Mouse (Mus musculus) bone marrow macrophage, adult 2 months (primary cell): ENCODE measurements around the gene Tmem184a. TPM values are rescaled to one million over a fixed set of nuclear protein-coding genes. Genes with fewer than 3 reads are reported as not detected.

Experiments
- H3K27ac ChIP-seq: 2 replicates; pipeline ENCODE4 v1.5.1; 2012; ENCODE audit warnings: low read depth, low read length; ENCODE audit not compliant: insufficient read depth
- H3K4me1 ChIP-seq: 2 replicates; pipeline ENCODE4 v1.6.1; 2012; ENCODE audit warnings: low read length; ENCODE audit not compliant: control insufficient read depth, insufficient read depth
- H3K4me3 ChIP-seq: 2 replicates; pipeline ENCODE4 v1.5.1; 2012; ENCODE audit warnings: mild to moderate bottlenecking, low read length, moderate library complexity; ENCODE audit not compliant: insufficient read depth
- CTCF ChIP-seq: IDR thresholded peaks from 2 replicates; pipeline ENCODE4 v1.5.1; 2012; ENCODE audit warnings: low read depth, mild to moderate bottlenecking, low read length, moderate library complexity
- POLR2A ChIP-seq: IDR thresholded peaks from 2 replicates; pipeline ENCODE4 v1.6.1; 2012; ENCODE audit warnings: mild to moderate bottlenecking, low read depth, low read length, borderline replicate concordance
- polyA plus RNA-seq: library from polyadenylated mRNA; stranded (reverse); fragments of >200 nt; gene quantifications from 2 replicates; pipeline ENCODE4 v1.2.4, GENCODE M21; 2012; ENCODE audit not compliant: missing spikeins, insufficient read depth, insufficient read length

Tmem184a gene
- polyA plus RNA-seq, 1 experiment: not detected

DNA sequence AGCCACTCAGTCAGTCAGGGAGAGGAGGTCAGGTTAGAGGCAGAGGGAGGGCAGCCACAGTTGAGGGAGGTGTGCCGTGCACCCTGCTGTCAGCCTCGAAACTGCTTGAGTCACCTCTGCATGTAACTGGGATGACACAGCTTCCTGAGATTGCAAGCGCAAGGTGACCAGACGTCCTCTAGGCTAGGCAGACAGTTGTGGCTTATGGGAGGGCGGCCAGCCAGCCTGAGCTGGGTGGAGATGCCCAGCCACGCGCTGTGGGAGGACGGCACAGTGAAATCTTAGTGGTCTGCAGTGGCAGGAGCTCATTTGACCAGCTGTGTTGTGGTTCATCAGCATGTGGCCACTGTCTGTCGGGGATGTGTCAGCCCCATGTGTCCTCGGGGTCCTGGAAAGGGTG is 24.8 kb downstream of the Tmem184a start:
- no peak overlapping the region for H3K4me3 ChIP-seq
- no peak overlapping the region for H3K27ac ChIP-seq
- H3K4me1 ChIP-seq: peaks cover 47% of the 10 kb centered on the region
- no peak for TF ChIP-seq POLR2A
- no peak for TF ChIP-seq CTCF

DNA sequence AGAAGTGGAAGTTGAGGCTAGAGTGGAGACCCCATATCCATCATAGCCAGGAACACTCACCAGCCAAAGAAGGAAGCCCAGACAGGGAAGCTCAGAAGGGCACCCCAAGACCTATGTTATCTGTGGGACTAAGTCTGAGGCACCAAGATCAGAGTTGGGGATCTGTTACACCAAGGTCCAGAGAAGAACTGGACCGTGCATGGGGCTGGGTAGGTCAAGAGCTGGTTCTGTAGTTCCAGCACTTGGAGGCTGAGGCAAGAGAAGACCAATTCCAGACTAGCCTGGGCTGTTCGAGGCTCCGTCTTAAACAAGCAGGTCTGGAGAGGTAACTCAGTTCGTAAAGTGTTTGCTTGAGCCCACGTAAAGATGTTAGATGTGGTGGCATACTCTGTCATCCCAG is 25.6 kb downstream of the Tmem184a start:
- Histone ChIP-seq H3K4me1 (peaks cover 53% of the 10 kb centered on the region), H3K4me3 (peak overlapping the region; percentile 42), H3K27ac (peak overlapping the region; percentile 38)
- no peak for TF ChIP-seq CTCF
- no peak for TF ChIP-seq POLR2A

DNA sequence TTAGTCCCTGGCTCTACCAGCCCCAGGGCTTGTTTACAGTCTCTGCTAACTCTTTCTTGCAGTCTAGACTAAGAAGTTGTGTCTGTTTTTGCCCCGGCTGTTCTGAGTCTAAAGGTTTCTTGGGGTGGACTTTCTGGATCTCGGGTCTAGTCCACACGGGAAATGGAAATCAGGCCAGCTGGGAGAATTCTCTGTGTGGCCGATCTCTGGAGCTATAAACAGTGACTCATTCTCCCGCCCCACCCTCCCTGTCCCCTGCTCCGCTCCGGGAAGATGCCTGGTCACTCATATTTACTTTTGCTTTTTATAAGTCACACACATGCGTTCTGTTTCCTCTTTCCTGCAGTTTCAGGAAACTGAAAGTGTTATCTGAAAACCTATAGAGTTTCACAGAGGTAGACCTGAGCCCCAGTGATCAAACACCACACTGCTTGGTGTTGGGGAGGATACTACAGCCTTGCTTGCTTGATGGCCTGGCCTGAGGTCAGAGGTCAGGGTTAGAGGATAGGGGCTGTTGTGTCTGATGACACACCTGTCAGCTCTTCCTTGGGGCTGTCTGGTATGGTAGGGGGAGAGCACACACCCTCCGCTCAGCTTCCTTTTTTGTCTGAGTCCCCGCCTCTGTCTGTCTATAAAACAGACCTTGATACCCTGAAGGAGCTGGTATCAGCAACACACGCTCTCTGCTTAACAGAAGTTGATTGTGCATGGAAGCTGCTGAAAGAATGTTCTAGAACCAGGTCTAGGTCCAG is 26.2 kb downstream of the Tmem184a start:
- H3K4me1 ChIP-seq: peaks cover 53% of the 10 kb centered on the region
- H3K27ac ChIP-seq: peak overlapping the region; percentile 58
- H3K4me3 ChIP-seq: peak overlapping the region; percentile 93
- TF ChIP-seq POLR2A (no peak), CTCF (no peak)

- Histone ChIP-seq H3K4me3 (peak overlapping the region; percentile 93), H3K4me1 (peaks cover 53% of the 10 kb centered on the region), H3K27ac (peak overlapping the region; percentile 58)
- no peak for TF ChIP-seq POLR2A
- TF ChIP-seq CTCF: no peak
These were observed 26.8 kb downstream of the Tmem184a start for GRCm38 (mm10) chr5:139792966-139793337.

DNA sequence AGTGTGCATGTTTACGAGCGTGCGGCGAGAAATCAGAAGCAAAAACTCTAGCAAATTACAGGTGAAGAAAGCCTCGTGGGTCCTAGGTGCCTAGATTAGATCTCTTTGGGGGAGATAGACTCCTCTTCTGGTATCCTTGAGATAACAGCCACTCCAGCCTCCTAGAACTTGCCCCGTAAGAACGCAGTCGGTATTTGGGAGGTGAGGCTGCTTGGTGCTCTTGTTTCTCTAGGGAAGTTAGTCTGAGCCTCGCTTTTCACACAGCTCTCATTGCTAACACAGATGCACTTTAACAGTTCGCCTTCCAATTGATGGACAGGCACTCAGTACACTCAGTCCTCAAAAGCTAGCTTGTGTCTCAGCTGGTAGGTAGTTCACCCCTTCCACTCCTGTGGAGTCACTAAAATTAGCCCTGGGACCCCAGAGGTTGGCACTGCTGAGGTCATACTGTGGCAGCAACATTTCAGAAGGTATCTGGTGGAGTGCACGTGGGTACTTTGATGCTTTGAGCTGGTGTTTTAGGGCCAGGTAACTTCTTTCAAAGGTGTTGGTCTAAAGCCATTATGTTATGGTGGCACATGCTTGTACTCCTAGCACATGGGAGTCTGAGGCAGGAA is 27.4 kb downstream of the Tmem184a start:
- peak overlapping the region; percentile 76 for H3K27ac ChIP-seq
- H3K4me3 ChIP-seq: peak overlapping the region; percentile 93
- TF ChIP-seq POLR2A: no peak
- no peak for TF ChIP-seq CTCF
- peaks cover 53% of the 10 kb centered on the region for H3K4me1 ChIP-seq

- Histone ChIP-seq H3K4me3 (peak within 1 kb of the TSS; percentile 93), H3K27ac (peak within 1 kb of the TSS; percentile 76), H3K4me1 (peaks cover 45% of the 10 kb centered on the region)
- TF ChIP-seq POLR2A (0 out of 2 replicates have a peak, but pooled peaks have one; percentile 25), CTCF (no peak)
These were observed 28.2 kb downstream of the Tmem184a start, which contains the start of gene Mafk for GRCm38 (mm10) chr5:139791227-139792158. Mafk (plus strand) TSS chr5:139791513.

DNA sequence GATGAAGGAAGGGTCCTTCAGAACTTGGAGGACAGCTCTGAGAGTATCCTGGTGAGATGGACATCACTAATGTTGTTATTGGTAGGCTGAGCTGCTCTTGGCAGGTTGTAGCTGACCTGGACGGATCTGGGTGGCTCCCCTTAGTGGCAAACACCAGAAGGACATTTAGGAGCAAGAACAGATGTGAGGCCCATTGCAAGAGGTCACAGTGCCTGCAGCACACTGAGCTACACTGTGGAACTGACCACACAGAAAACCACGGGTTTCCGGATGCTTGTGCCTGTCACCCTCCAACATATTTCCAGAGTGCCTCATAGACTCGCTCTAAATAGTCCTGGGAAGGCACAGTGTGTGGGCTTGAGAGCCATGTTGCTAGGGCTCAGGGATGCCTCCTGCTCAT is 30.3 kb downstream of the Tmem184a start:
- TF ChIP-seq POLR2A (no peak), CTCF (0 out of 2 replicates have a peak, but pooled peaks have one; percentile 11)
- no peak overlapping the region for H3K4me3 ChIP-seq
- peaks cover 26% of the 10 kb centered on the region for H3K4me1 ChIP-seq
- peak overlapping the region; percentile 23; the same call in 1 of the 2 replicates for H3K27ac ChIP-seq

GRCm38 (mm10) chr5:139781406-139781805 is 38.3 kb downstream of the Tmem184a start:
- H3K4me3 ChIP-seq: no peak overlapping the region
- H3K4me1 ChIP-seq: no peaks in the 10 kb centered on the region
- TF ChIP-seq CTCF (no peak), POLR2A (no peak)
- H3K27ac ChIP-seq: no peak overlapping the region

DNA sequence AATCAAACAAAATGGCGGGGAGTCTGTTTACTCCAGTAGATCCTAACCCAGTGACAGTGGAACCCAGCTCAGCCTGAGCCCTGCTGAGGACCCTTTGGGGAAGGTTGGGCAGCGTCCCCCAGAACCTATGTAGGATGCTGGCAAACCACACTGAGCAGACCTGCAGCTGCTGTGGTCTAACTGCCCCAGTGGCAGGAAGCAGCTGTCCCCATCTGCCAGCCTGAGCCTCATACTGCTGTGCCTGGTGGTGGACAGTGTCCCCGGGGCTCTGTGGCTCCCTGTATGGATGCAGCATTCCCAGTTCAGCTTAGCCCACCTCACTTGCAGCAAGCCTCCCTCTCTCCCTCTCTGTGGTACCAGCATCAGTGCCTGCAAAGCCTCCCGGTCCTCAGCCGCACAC is 42.8 kb downstream of the Tmem184a start:
- Histone ChIP-seq H3K4me1 (0 out of 2 replicates have a peak, but pooled peaks cover 3% of the 10 kb centered on the region), H3K4me3 (no peak overlapping the region), H3K27ac (no peak overlapping the region)
- no peak for TF ChIP-seq CTCF
- no peak for TF ChIP-seq POLR2A
